Mouse (Mus musculus) liver, adult 2 months (tissue): ENCODE results near the gene Trio.

ENCODE experiments used
- CTCF ChIP-seq: fragments of 200-500 bp; IDR thresholded peaks from 2 replicates; pipeline ENCODE4 v1.5.1; 2011; ENCODE audit warnings: low read depth, low read length, control low read depth
- POLR2A ChIP-seq: fragments of 200-500 bp; IDR thresholded peaks from 2 replicates; pipeline ENCODE4 v1.6.1; 2011; ENCODE audit warnings: low read length, control low read depth; ENCODE audit not compliant: insufficient read depth; ENCODE audit errors: extremely low read depth

DNA sequence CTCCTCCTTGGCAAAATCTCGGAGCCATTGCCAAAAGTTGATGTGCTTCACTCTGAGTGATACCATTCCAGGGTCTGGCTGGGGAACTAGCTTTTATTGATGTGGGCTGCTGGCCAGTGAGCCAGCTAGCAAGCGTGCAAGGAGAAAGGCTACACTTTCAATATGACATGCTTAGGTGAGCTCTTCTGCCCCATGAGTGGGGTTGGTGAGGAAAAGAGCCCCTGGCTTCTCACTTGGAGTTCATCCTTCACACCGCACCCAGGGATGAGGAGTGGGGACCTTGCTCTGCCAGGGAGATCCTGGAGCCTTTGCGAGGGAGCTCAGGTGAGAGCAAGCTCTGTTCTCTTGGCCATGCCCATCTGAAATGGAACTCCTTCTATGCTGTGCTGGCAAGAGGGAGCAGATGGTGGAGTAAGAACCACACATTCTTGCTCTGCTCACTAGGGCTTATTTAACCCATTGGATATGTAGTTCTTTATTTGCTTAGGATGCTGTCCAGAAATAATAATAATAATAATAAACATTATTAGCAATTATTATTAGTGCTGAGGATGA lies 48.8 kb upstream of the Trio start:
- TF ChIP-seq CTCF (no peak), POLR2A (no peak)
